Mouse (Mus musculus) small intestine, adult 2 months (tissue): ENCODE measurements around the gene AC124108.1.

ENCODE experiments used
- CTCF ChIP-seq: fragments of 200-500 bp; IDR thresholded peaks from 2 replicates; pipeline ENCODE4 v1.5.1; 2012; ENCODE audit warnings: low read depth, mild to moderate bottlenecking, control low read depth, inconsistent platforms, low read length, moderate library complexity, mixed read lengths; ENCODE audit not compliant: insufficient replicate concordance, insufficient read length; ENCODE audit errors: extremely low read depth
- POLR2A ChIP-seq: fragments of 200-500 bp; IDR thresholded peaks from 2 replicates; pipeline ENCODE4 v1.6.1; 2012; ENCODE audit warnings: low read depth, mild to moderate bottlenecking, control low read depth, inconsistent platforms, low read length, moderate library complexity

DNA sequence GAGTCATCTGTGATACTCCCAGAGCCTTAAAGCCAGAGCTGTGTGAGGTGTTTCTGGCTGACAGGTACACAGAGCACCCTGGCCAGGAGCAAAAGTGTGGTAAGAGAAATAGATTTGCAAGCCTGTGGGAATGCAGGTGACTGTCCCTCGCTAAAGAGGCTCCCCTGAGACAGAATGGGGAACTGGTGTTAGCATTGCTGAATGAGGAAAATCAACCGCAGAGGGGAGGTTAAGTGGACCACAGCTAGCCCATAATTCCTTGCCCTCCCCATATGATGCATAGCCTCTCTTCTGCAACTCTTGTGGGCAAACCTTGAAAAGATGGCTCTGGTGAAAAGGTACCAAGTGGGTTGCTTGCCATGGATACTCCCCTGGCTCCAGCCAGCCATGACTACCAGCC lies 41.8 kb upstream of the AC124108.1 start:
- TF ChIP-seq CTCF = no peak
- TF ChIP-seq POLR2A = no peak
